Mouse (Mus musculus): Measurements from ENCODE around the gene Igf1r.

DNA sequence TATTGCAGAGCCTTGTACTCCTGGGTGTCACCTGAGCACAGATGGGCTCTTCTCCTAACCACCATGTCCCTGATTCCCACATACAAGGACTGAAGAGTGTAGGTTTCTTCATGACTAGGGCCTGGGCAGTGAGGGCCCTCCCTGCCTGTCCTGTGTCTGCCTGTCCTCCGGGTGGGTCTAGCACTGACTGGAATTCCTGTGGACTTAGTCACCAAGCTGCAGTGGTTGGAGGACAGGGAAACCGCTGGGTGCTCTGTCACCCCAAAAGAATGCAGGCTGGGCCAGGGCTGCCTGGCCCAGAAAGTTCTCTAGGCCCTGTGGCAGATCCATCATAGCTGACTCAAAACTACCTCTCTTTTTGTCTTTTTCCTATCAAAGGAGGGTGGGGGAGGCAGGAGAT, 69.1 kb downstream of the Igf1r start:
- no peak for TF ChIP-seq POLR2A (IDR thresholded peaks at IDR 0.05; ENCODE audit: borderline replicate concordance, extremely low read depth, low read depth, low read length)
- no peak for TF ChIP-seq CTCF (IDR thresholded peaks at IDR 0.05; ENCODE audit: insufficient read depth, low read length)

Data from lung, adult 2 months (tissue).